Mouse (Mus musculus) hindbrain, embryonic 14.5 days (tissue): ENCODE results near the gene Aldh4a1. TPM values are rescaled to one million over a fixed set of nuclear protein-coding genes. Genes with fewer than 3 reads are reported as not detected.

ENCODE experiments used
- ATAC-seq: fragments of 200-750 bp; cut with Nextera tagmentation; 2 replicates; pipeline ENCODE4 v1.8.0; 2017; ENCODE audit warnings: moderate number of reproducible peaks, mild to moderate bottlenecking, moderate TSS enrichment, moderate library complexity; ENCODE audit not compliant: low FRiP score
- DNase-seq: peaks from one replicate; pipeline ENCODE4 v3.0.0-alpha.2; 2015; ENCODE audit warnings: low spot score
- H3K27ac ChIP-seq: fragments of 300-500 bp; sonication (generic); 2 replicates; pipeline ENCODE4 v1.5.1; 2014; ENCODE audit warnings: mild to moderate bottlenecking, moderate library complexity
- H3K27me3 ChIP-seq: fragments of 300-500 bp; sonication (generic); 2 replicates; pipeline ENCODE4 v1.6.1; 2014; ENCODE audit warnings: mild to moderate bottlenecking, low read length, mixed read lengths; ENCODE audit not compliant: control insufficient read depth, insufficient read depth
- H3K36me3 ChIP-seq: fragments of 300-500 bp; sonication (generic); replicated peaks from 2 replicates; pipeline ENCODE4 v1.6.1; 2014; ENCODE audit not compliant: control insufficient read depth, insufficient read depth
- H3K4me1 ChIP-seq: fragments of 300-500 bp; sonication (generic); replicated peaks from 2 replicates; pipeline ENCODE4 v1.6.1; 2014; ENCODE audit warnings: antibody characterized with exemption, low read length, mixed read lengths; ENCODE audit not compliant: control insufficient read depth, insufficient read depth
- H3K4me2 ChIP-seq: fragments of 300-500 bp; sonication (generic); replicated peaks from 2 replicates; pipeline ENCODE4 v1.6.1; 2014; ENCODE audit warnings: mild to moderate bottlenecking, moderate library complexity
- H3K4me3 ChIP-seq: fragments of 300-500 bp; sonication (generic); replicated peaks from 2 replicates; pipeline ENCODE4 v1.5.1; 2014; ENCODE audit warnings: mild to moderate bottlenecking, low read length
- H3K9ac ChIP-seq: fragments of 300-500 bp; sonication (generic); 2 replicates; pipeline ENCODE4 v1.6.1; 2014
- H3K9me3 ChIP-seq: fragments of 300-500 bp; sonication (generic); 2 replicates; pipeline ENCODE4 v1.6.1; 2016; ENCODE audit warnings: low read length; ENCODE audit not compliant: control insufficient read depth
- WGBS: fragments of 180-500 bp; shearing (Covaris S2); extraction: QIAGEN DNeasy Blood & Tissue Kit; methylation state at CpG from one replicate; pipeline ENCODE4 v1.1.7; 2014; 5-methylcytosine and 5-hydroxymethylcytosine counted together
- polyA plus RNA-seq: library from polyadenylated mRNA; unstranded; fragments of >200 nt; fragmentation: Nextera tagmentation; extraction: Ambion mirVana; gene quantifications from 2 replicates; pipeline ENCODE4 v1.2.1, GENCODE M21; 2014

Aldh4a1 gene
- polyA plus RNA-seq, 1 experiment from 2014 or later: 18.1 TPM

DNA sequence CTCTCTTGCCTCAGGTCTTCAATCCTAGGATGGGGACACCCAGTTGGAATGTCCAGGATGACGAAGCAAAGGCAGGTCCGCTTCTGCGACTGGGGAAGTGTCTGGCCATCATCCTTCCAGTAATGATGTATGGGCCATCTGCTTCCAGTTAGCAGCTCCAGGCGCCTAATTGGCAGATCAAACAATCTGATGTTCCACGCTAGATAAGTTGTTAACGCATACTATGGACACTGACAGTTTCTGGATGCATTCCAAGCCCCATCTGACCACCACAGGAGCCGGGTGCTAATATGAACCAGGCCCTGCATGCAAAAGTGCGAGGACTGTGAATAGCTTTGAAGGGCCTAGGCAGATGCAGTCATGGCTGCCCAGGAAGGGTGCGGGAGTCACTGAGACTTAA, 53.0 kb downstream of the Aldh4a1 start:
- Histone ChIP-seq H3K4me3 (no peak overlapping the region), H3K36me3 (no peaks in the 10 kb centered on the region), H3K27ac (no peak overlapping the region), H3K9me3 (peaks cover 16% of the 10 kb centered on the region; the same call in 1 of the 2 replicates), H3K4me1 (no peaks in the 10 kb centered on the region), H3K9ac (no peak overlapping the region), H3K27me3 (no peaks in the 10 kb centered on the region), H3K4me2 (no peak overlapping the region)
- no peak for ATAC-seq
- WGBS: 47% methylated on average over 9 of the region's 9 CpGs
- DNase-seq: peak; percentile 32

DNA sequence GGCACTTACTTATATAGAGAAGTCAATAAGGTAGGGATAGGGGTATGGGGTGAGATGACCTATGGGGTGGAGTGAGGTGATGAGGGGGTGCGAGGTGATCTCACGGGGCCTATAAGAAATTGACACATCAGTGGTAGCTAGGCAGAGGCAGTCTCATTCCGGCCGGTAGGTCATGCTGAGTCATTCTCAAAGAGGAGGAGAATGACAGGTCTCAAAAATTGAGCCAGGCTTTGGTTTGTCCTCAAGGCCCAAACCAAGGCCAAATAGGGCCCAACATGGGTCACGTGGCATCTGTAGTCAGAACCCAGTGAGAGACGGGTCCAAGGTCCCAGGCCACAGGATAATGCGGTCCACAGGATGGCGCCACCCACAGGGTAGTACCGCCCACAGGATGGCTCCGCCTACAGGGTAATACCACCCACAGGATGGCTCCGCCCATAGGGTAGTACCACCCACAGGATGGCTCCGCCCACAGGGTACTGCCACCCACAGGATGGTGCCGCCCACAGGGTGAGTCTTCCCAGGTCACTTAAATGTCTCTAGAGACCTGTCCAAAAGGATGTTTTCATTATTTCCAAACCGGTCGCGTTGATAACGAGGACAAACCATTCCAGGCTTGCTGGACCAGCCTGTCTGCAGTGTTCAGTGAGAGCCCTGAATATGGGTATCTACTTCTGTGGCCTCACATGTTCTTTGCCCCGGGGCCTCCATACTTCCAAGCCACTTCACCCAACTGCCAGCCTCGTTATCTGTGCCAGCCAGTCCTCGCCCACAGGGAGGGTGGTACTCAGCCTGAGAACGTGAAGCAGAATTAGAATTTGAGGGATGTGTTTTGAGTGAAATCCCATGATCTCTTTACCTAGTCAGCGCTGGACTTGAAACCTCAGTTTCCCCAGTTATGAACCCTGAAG, 61.3 kb downstream of the Aldh4a1 start:
- Histone ChIP-seq H3K27ac (no peak overlapping the region), H3K4me3 (no peak overlapping the region), H3K9ac (no peak overlapping the region), H3K4me1 (no peaks in the 10 kb centered on the region), H3K9me3 (peaks cover 11% of the 10 kb centered on the region; the same call in 1 of the 2 replicates), H3K4me2 (no peak overlapping the region), H3K27me3 (0 out of 2 replicates have a peak, but pooled peaks cover 7% of the 10 kb centered on the region), H3K36me3 (no peaks in the 10 kb centered on the region)
- ATAC-seq (no peak), DNase-seq (no peak)
- 77% methylated on average over 22 of the region's 22 CpGs for WGBS

DNA sequence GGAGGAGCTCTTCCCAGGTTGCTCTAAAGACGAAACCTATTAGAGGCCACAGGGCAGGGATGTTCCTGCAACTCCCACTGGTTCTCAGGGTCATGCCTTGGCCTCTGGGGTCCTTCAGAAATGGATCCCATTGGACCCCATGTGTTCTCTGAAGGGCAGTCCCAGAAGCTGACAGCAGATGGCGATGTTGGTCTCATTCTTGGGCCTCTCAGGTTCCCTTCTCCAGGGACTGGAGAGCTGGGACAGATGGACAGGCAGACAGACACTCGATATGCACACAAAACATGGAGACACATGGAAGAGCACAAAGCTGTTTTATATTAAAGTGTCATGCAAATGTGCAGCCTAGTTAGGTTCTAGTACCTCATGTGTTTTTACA, 62.0 kb downstream of the Aldh4a1 start:
- no peak overlapping the region for H3K4me3 ChIP-seq
- peaks cover 6% of the 10 kb centered on the region; the same call in 1 of the 2 replicates for H3K9me3 ChIP-seq
- H3K27ac ChIP-seq: no peak overlapping the region
- ATAC-seq (no peak), DNase-seq (peak; percentile 72)
- 0 out of 2 replicates have a peak, but pooled peaks cover under 1% of the 10 kb centered on the region for H3K4me1 ChIP-seq
- no peak overlapping the region for H3K9ac ChIP-seq
- WGBS: 18% methylated on average over 3 of the region's 3 CpGs
- no peak overlapping the region for H3K4me2 ChIP-seq
- 0 out of 2 replicates have a peak, but pooled peaks cover 7% of the 10 kb centered on the region for H3K27me3 ChIP-seq
- no peaks in the 10 kb centered on the region for H3K36me3 ChIP-seq

GRCm38 (mm10) chr4:139688058-139688457, 65.4 kb downstream of the Aldh4a1 start:
- H3K27me3 ChIP-seq: 0 out of 2 replicates have a peak, but pooled peaks cover 7% of the 10 kb centered on the region
- no peak overlapping the region for H3K4me3 ChIP-seq
- DNase-seq (no peak), ATAC-seq (no peak)
- H3K4me1 ChIP-seq: 0 out of 2 replicates have a peak, but pooled peaks cover 5% of the 10 kb centered on the region
- H3K9me3 ChIP-seq: no peaks in the 10 kb centered on the region
- H3K4me2 ChIP-seq: no peak overlapping the region
- no peak overlapping the region for H3K27ac ChIP-seq
- 39% methylated on average over 9 of the region's 9 CpGs for WGBS
- H3K9ac ChIP-seq: no peak overlapping the region
- no peaks in the 10 kb centered on the region for H3K36me3 ChIP-seq

DNA sequence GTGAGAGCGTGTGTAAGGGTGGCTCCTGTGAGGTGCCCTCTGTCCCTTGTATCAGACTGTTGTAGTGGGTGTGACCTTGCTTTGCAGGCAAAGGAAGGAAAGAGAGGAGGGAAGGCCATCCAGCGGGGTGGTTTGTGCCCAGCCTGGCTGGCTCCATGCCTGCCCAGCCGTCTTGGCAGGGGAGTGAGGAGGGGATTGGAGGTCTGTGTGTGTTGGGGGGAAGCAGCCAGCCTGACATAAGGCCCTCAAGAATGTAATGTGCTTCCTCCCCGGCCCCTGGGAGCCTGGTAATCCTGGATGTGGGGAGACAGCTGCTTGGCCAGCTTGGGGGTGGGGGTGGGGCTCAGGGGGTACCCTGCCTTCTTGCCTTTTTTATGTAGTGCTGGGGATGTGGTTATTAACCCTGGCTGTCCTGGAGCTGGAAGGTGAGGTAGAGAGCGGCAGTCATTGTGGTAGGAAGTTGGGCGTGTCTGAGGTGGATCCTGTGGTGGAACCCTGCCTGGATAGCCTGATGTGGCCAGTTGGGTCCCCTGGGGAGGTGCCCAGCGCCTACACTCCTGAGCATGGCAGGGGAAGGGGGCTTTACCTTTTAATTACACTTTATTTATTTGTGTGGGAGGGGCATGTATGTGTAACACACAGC, 67.1 kb downstream of the Aldh4a1 start:
- 32% methylated on average over 7 of the region's 7 CpGs for WGBS
- H3K27me3 ChIP-seq: 0 out of 2 replicates have a peak, but pooled peaks cover 7% of the 10 kb centered on the region
- no peak for DNase-seq

DNA sequence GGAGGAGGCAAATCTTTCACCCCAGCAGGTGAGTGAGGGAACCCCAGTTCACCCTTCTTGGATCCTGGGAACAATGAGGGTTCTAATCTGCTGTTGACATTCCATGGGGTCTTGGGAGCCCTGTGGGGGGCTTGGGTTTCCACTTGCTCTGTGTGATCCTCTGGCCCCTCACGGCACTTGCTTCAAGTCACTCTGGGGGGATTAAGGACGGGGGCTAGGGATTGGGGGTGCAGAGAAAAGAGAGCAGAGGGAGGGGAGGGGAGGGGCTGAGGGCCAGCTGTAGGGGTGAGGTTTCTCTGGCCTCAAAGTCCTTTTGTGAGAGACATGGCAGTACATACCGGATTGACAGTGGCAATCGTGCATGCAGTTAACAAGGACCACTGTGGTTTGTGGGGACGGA, 70.6 kb downstream of the Aldh4a1 start:
- Histone ChIP-seq H3K27ac (no peak overlapping the region), H3K4me3 (no peak overlapping the region), H3K36me3 (no peaks in the 10 kb centered on the region), H3K9me3 (no peaks in the 10 kb centered on the region), H3K9ac (no peak overlapping the region), H3K4me2 (no peak overlapping the region), H3K27me3 (no peaks in the 10 kb centered on the region), H3K4me1 (0 out of 2 replicates have a peak, but pooled peaks cover 5% of the 10 kb centered on the region)
- 38% methylated on average over 5 of the region's 5 CpGs for whole genome bisulfite sequencing
- ATAC-seq (no peak), DNase-seq (no peak)

More for the DNA sequence above, 67.1 kb downstream of the Aldh4a1 start:
- Histone ChIP-seq H3K4me2 (no peak overlapping the region), H3K9me3 (no peaks in the 10 kb centered on the region), H3K36me3 (no peaks in the 10 kb centered on the region), H3K4me3 (no peak overlapping the region), H3K27ac (no peak overlapping the region), H3K9ac (no peak overlapping the region), H3K4me1 (0 out of 2 replicates have a peak, but pooled peaks cover 5% of the 10 kb centered on the region)
- no peak for ATAC-seq

DNA sequence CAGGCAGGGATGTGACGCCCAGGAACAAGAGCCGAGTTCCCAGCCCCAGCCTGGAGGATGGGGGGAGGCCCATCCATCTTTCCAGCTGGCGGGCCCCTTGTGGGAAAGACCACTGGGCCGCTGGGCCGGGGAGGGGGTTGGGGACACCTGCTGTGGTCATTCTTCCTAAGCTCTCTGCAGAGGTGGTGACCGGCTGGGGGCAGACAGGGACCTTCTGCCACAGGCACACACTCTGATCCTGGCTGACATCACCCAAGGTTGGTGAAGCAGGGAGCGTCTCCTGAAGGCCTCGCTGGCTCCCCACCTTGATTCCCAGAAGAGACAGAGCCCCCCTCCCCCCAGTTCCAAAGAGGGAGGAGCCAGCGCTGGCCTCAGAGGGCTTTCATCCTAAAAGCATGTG, 75.1 kb downstream of the Aldh4a1 start:
- Histone ChIP-seq H3K36me3 (no peaks in the 10 kb centered on the region), H3K4me2 (no peak overlapping the region), H3K9ac (no peak overlapping the region), H3K27me3 (no peaks in the 10 kb centered on the region), H3K4me3 (no peak overlapping the region), H3K4me1 (no peaks in the 10 kb centered on the region), H3K9me3 (no peaks in the 10 kb centered on the region), H3K27ac (no peak overlapping the region)
- no peak for DNase-seq
- ATAC-seq: no peak
- 7% methylated on average over 9 of the region's 9 CpGs for WGBS

DNA sequence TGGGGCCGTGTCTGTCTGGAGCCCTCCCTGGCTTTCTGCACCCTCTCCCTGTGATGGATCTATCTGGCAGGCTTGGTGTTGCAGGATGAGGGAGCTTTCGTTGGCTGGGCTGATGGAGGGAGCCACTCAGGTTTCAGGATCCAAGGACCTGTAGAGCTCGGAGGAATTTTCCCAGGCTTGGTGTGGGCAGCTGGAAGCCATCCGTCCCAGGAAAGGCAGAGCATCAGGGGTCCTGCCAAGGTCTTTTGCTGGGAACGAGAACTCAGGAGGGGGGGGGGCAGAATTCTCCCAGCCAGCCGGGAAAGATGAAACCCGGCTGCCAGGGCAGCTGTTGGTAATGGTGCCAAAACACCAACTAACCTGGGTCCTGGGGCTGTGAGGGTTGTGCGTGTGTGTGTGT, 75.9 kb downstream of the Aldh4a1 start:
- Histone ChIP-seq H3K4me2 (no peak overlapping the region), H3K9me3 (no peaks in the 10 kb centered on the region), H3K9ac (no peak overlapping the region), H3K4me1 (no peaks in the 10 kb centered on the region), H3K36me3 (no peaks in the 10 kb centered on the region), H3K27ac (no peak overlapping the region), H3K27me3 (no peaks in the 10 kb centered on the region), H3K4me3 (no peak overlapping the region)
- no peak for ATAC-seq
- no peak for DNase-seq
- 64% methylated on average over 8 of the region's 8 CpGs for WGBS
